Mouse (Mus musculus): ENCODE data around the gene Sema4d. TPM values are rescaled to one million over a fixed set of nuclear protein-coding genes. Genes with fewer than 3 reads are reported as not detected.
A peak's percentile ranks its signal among the peaks of the same experiment; 100 is the strongest.

Gene Sema4d
- polyA plus RNA-seq, 1 experiment from 2014 or later = 10.8 TPM

GRCm38 (mm10) chr13:51742551-51743052, 50.9 kb downstream of the Sema4d start:
- Histone ChIP-seq H3K27ac (peak overlapping the region; percentile 69), H3K4me3 (no peak overlapping the region), H3K36me3 (no peaks in the 10 kb centered on the region), H3K4me2 (no peak overlapping the region), H3K9ac (no peak overlapping the region), H3K9me3 (replicated peaks) (no peaks in the 10 kb centered on the region), H3K27me3 (replicated peaks) (no peaks in the 10 kb centered on the region), H3K4me1 (peaks cover 100% of the 10 kb centered on the region)
- ATAC-seq = no peak
- WGBS (ENCODE audit: insufficient replicate concordance) = 67% methylated on average over 10 of the region's 10 CpGs

- no peak for ATAC-seq
- Histone ChIP-seq H3K4me1 (peaks cover 100% of the 10 kb centered on the region), H3K4me3 (no peak overlapping the region), H3K27ac (peak overlapping the region; percentile 69; the same call in 1 of the 2 replicates), H3K36me3 (no peaks in the 10 kb centered on the region), H3K9ac (no peak overlapping the region), H3K27me3 (replicated peaks) (no peaks in the 10 kb centered on the region), H3K9me3 (replicated peaks) (no peaks in the 10 kb centered on the region), H3K4me2 (no peak overlapping the region)
- WGBS (ENCODE audit: insufficient replicate concordance) = 80% methylated on average over 5 of the region's 5 CpGs
Observed at GRCm38 (mm10) chr13:51740776-51741175, 52.8 kb downstream of the Sema4d start.

GRCm38 (mm10) chr13:51739713-51740112, 53.8 kb downstream of the Sema4d start:
- no peak overlapping the region for H3K4me3 ChIP-seq
- WGBS (ENCODE audit: insufficient replicate concordance) = 73% methylated on average over 1 of the region's 1 CpGs
- H3K27me3 ChIP-seq (replicated peaks) = no peaks in the 10 kb centered on the region
- ATAC-seq = no peak
- H3K9ac ChIP-seq = 0 out of 2 replicates have a peak overlapping the region, but pooled peaks have one; percentile 3
- H3K27ac ChIP-seq = peak overlapping the region; percentile 93
- H3K4me1 ChIP-seq = peaks cover 100% of the 10 kb centered on the region
- H3K4me2 ChIP-seq = no peak overlapping the region
- no peaks in the 10 kb centered on the region for H3K9me3 ChIP-seq (replicated peaks)
- H3K36me3 ChIP-seq = no peaks in the 10 kb centered on the region

GRCm38 (mm10) chr13:51738531-51739117, 54.9 kb downstream of the Sema4d start:
- peaks cover 93% of the 10 kb centered on the region for H3K4me1 ChIP-seq
- H3K9ac ChIP-seq = peak overlapping the region; percentile 18; the same call in 1 of the 2 replicates
- ATAC-seq = no peak
- 55% methylated on average over 11 of the region's 11 CpGs for WGBS (ENCODE audit: insufficient replicate concordance)
- peak overlapping the region; percentile 65 for H3K4me2 ChIP-seq
- no peak overlapping the region for H3K4me3 ChIP-seq
- no peaks in the 10 kb centered on the region for H3K9me3 ChIP-seq (replicated peaks)
- no peaks in the 10 kb centered on the region for H3K27me3 ChIP-seq (replicated peaks)
- H3K36me3 ChIP-seq = no peaks in the 10 kb centered on the region
- peak overlapping the region; percentile 93 for H3K27ac ChIP-seq

- Histone ChIP-seq H3K9me3 (replicated peaks) (no peaks in the 10 kb centered on the region), H3K4me2 (peak overlapping the region; percentile 65), H3K9ac (peak overlapping the region; percentile 67), H3K4me1 (peaks cover 87% of the 10 kb centered on the region), H3K27me3 (replicated peaks) (no peaks in the 10 kb centered on the region), H3K27ac (peak overlapping the region; percentile 93), H3K36me3 (no peaks in the 10 kb centered on the region), H3K4me3 (peak overlapping the region; percentile 34)
- peak; percentile 89 for ATAC-seq
- WGBS (ENCODE audit: insufficient replicate concordance) = 17% methylated on average over 6 of the region's 6 CpGs
Observed at GRCm38 (mm10) chr13:51737949-51738513, 55.5 kb downstream of the Sema4d start.

- 16% methylated on average over 20 of the region's 20 CpGs for WGBS (ENCODE audit: insufficient replicate concordance)
- no peaks in the 10 kb centered on the region for H3K9me3 ChIP-seq (replicated peaks)
- H3K4me3 ChIP-seq = peak overlapping the region; percentile 34
- peak overlapping the region; percentile 67 for H3K9ac ChIP-seq
- no peaks in the 10 kb centered on the region for H3K36me3 ChIP-seq
- ATAC-seq = peak; percentile 30
- H3K4me2 ChIP-seq = peak overlapping the region; percentile 65
- H3K27ac ChIP-seq = peak overlapping the region; percentile 93
- peaks cover 83% of the 10 kb centered on the region for H3K4me1 ChIP-seq
- no peaks in the 10 kb centered on the region for H3K27me3 ChIP-seq (replicated peaks)
Observed at GRCm38 (mm10) chr13:51737033-51737948, 56.3 kb downstream of the Sema4d start.

- Histone ChIP-seq H3K27ac (peak overlapping the region; percentile 93), H3K9me3 (replicated peaks) (no peaks in the 10 kb centered on the region), H3K4me2 (peak overlapping the region; percentile 65), H3K36me3 (no peaks in the 10 kb centered on the region), H3K9ac (peak overlapping the region; percentile 67), H3K4me1 (peaks cover 77% of the 10 kb centered on the region), H3K4me3 (no peak overlapping the region), H3K27me3 (replicated peaks) (no peaks in the 10 kb centered on the region)
- no peak for ATAC-seq
- 34% methylated on average over 13 of the region's 13 CpGs for WGBS (ENCODE audit: insufficient replicate concordance)
Observed at GRCm38 (mm10) chr13:51736007-51736911, 57.3 kb downstream of the Sema4d start.

GRCm38 (mm10) chr13:51734556-51734955, 59.0 kb downstream of the Sema4d start:
- H3K27me3 ChIP-seq (replicated peaks) = no peaks in the 10 kb centered on the region
- no peak for ATAC-seq
- no peak overlapping the region for H3K9ac ChIP-seq
- H3K9me3 ChIP-seq (replicated peaks) = no peaks in the 10 kb centered on the region
- peaks cover 76% of the 10 kb centered on the region for H3K4me1 ChIP-seq
- no peak overlapping the region for H3K4me2 ChIP-seq
- WGBS (ENCODE audit: insufficient replicate concordance) = 49% methylated on average over 4 of the region's 4 CpGs
- no peak overlapping the region for H3K4me3 ChIP-seq
- no peaks in the 10 kb centered on the region for H3K36me3 ChIP-seq
- peak overlapping the region; percentile 93; the same call in 1 of the 2 replicates for H3K27ac ChIP-seq

GRCm38 (mm10) chr13:51732097-51732664, 61.4 kb downstream of the Sema4d start:
- Histone ChIP-seq H3K27me3 (replicated peaks) (no peaks in the 10 kb centered on the region), H3K4me3 (no peak overlapping the region), H3K9ac (no peak overlapping the region), H3K4me1 (peaks cover 73% of the 10 kb centered on the region), H3K4me2 (no peak overlapping the region), H3K9me3 (replicated peaks) (no peaks in the 10 kb centered on the region), H3K27ac (peak overlapping the region; percentile 22; the same call in 1 of the 2 replicates), H3K36me3 (no peaks in the 10 kb centered on the region)
- ATAC-seq = no peak
- 83% methylated on average over 14 of the region's 14 CpGs for WGBS (ENCODE audit: insufficient replicate concordance)

- Histone ChIP-seq H3K36me3 (no peaks in the 10 kb centered on the region), H3K4me3 (no peak overlapping the region), H3K27me3 (replicated peaks) (no peaks in the 10 kb centered on the region), H3K4me1 (peaks cover 72% of the 10 kb centered on the region), H3K4me2 (no peak overlapping the region), H3K9me3 (replicated peaks) (no peaks in the 10 kb centered on the region), H3K9ac (no peak overlapping the region), H3K27ac (no peak overlapping the region)
- WGBS (ENCODE audit: insufficient replicate concordance) = 84% methylated on average over 7 of the region's 7 CpGs
- ATAC-seq = no peak
Observed at GRCm38 (mm10) chr13:51731474-51731873, 62.1 kb downstream of the Sema4d start.

- Histone ChIP-seq H3K27ac (peak overlapping the region; percentile 38; the same call in 1 of the 2 replicates), H3K9ac (no peak overlapping the region), H3K9me3 (replicated peaks) (no peaks in the 10 kb centered on the region), H3K27me3 (replicated peaks) (no peaks in the 10 kb centered on the region), H3K4me1 (peaks cover 64% of the 10 kb centered on the region), H3K4me2 (no peak overlapping the region), H3K4me3 (no peak overlapping the region), H3K36me3 (no peaks in the 10 kb centered on the region)
- ATAC-seq = no peak
- WGBS (ENCODE audit: insufficient replicate concordance) = 17% methylated on average over 4 of the region's 4 CpGs
Observed at GRCm38 (mm10) chr13:51729887-51730361, 63.6 kb downstream of the Sema4d start.
